ENCODE assay signal across 16 mouse cellular contexts in the genomic region with DNA sequence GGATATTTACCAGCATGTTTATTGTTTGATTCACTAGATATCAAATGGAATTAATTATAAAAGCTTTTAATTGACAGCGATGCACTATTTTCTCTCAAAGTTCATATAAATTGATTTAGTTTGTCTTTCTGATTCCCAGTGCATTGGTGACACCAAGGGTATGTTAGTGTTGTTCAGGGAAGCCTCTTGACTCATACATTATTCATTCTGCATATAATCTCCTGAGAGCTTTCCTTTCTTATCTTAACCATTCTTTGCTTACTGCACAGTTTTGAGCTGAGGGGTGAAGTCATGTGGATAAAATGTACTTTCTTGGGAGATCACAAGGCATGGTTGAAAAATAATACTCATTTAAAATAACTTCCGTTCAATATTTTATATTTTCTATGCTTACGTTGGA.
"Had no signal": no experiment of that assay in that cellular context is flagged by ENCODE, and none has a peak within 500 bp of the region (broad histone marks: within the 10 kb centered on the region; RNA-seq: fewer than 3 reads in every experiment).

No protein-coding gene starts in this region.

- H3K4me1 ChIP-seq: liver, embryonic 13.5 days had no signal

- DNase-seq: kidney, adult 18-20 months; kidney, adult 9 months; kidney, postnatal 14 days; kidney, postnatal 4 days; liver, embryonic 13.5 days; lung, adult 2 months; lung, postnatal 14 days; right cerebral cortex, postnatal 14 days; right cerebral cortex, postnatal 4 days; thymus, adult 2 months; thymus, postnatal 14 days; thymus, postnatal 4 days had no signal

- H3K27me3 ChIP-seq: liver, embryonic 13.5 days had no signal

- H3K9ac ChIP-seq: liver, embryonic 13.5 days had no signal

- H3K27ac ChIP-seq: liver, embryonic 13.5 days; macrophage; stomach, postnatal 0 days had no signal

- H3K36me3 ChIP-seq: liver, embryonic 13.5 days had no signal

- H3K4me3 ChIP-seq: liver, embryonic 13.5 days had no signal

- H3K4me2 ChIP-seq: liver, embryonic 13.5 days had no signal

- H3K9me3 ChIP-seq: liver, embryonic 13.5 days had no signal

- ATAC-seq: inflammation-experienced regulatory T-cells, adult 6 months; intestine, embryonic 16.5 days had no signal
